Mouse (Mus musculus) intestine, embryonic 16.5 days (tissue): ENCODE measurements at regions not wholly inside any gene's neighbourhood (a gene's known extent, or its start where the extent isn't known, plus 50 kb on each side); places are given as distances from the start of the nearest gene placed in this dataset.
"Not testable (repeated sequence)": the region's sequence is repeated elsewhere in the genome, so short reads cannot be mapped to it uniquely, and the experiment has no call there.

Experiments
- ATAC-seq: fragments of 200-750 bp; cut with Nextera tagmentation; 2 replicates; pipeline ENCODE4 v1.8.0; 2017; ENCODE audit warnings: moderate TSS enrichment, moderate library complexity
- H3K27ac ChIP-seq: fragments of 300-500 bp; sonication (generic); 2 replicates; pipeline ENCODE4 v1.5.1; 2014; ENCODE audit warnings: mild to moderate bottlenecking, low read length
- H3K27me3 ChIP-seq: fragments of 300-500 bp; sonication (generic); replicated peaks from 2 replicates; pipeline ENCODE4 v1.6.1; 2014; ENCODE audit warnings: low read length, control low read depth, mixed read lengths; ENCODE audit not compliant: control insufficient read depth, insufficient read depth
- H3K36me3 ChIP-seq: fragments of 300-500 bp; sonication (generic); 2 replicates; pipeline ENCODE4 v1.6.1; 2014; ENCODE audit warnings: low read length, control low read depth; ENCODE audit not compliant: control insufficient read depth, insufficient read depth
- H3K4me1 ChIP-seq: fragments of 300-500 bp; sonication (generic); 2 replicates; pipeline ENCODE4 v1.6.1; 2014; ENCODE audit warnings: low read length, control low read depth, mixed read lengths; ENCODE audit not compliant: control insufficient read depth, insufficient read depth
- H3K4me2 ChIP-seq: fragments of 300-500 bp; sonication (generic); 2 replicates; pipeline ENCODE4 v1.6.1; 2014; ENCODE audit warnings: low read depth, low read length, control low read depth
- H3K4me3 ChIP-seq: fragments of 300-500 bp; sonication (generic); 2 replicates; pipeline ENCODE4 v1.5.1; 2014; ENCODE audit warnings: mild to moderate bottlenecking, low read length
- H3K9ac ChIP-seq: fragments of 300-500 bp; sonication (generic); 2 replicates; pipeline ENCODE4 v1.6.1; 2014; ENCODE audit warnings: low read depth, low read length
- H3K9me3 ChIP-seq: fragments of 300-500 bp; sonication (generic); 2 replicates; pipeline ENCODE4 v1.6.1; 2016; ENCODE audit warnings: low read length, control low read depth; ENCODE audit not compliant: control insufficient read depth
- WGBS: fragments of 180-500 bp; shearing (Covaris S2); extraction: QIAGEN DNeasy Blood & Tissue Kit; methylation state at CpG from one replicate; pipeline ENCODE4 v1.1.7; 2014; 5-methylcytosine and 5-hydroxymethylcytosine counted together

- Histone ChIP-seq H3K4me3 (no peak overlapping the region), H3K9ac (no peak overlapping the region), H3K4me1 (no peaks in the 10 kb centered on the region), H3K9me3 (no peaks in the 10 kb centered on the region), H3K36me3 (no peaks in the 10 kb centered on the region), H3K27me3 (no peaks in the 10 kb centered on the region), H3K4me2 (no peak overlapping the region), H3K27ac (no peak overlapping the region)
- ATAC-seq, result no peak
- 68% methylated on average over 16 of the region's 16 CpGs for WGBS
Observed at GRCm38 (mm10) chr17:63718972-63719715, 143.7 kb upstream of the Fer start.

- Histone ChIP-seq H3K9ac (no peak overlapping the region), H3K36me3 (no peaks in the 10 kb centered on the region), H3K4me3 (no peak overlapping the region), H3K27ac (no peak overlapping the region), H3K27me3 (no peaks in the 10 kb centered on the region), H3K4me2 (no peak overlapping the region), H3K4me1 (no peaks in the 10 kb centered on the region), H3K9me3 (no peaks in the 10 kb centered on the region)
- ATAC-seq, result no peak
- 71% methylated on average over 4 of the region's 4 CpGs for WGBS
Observed at GRCm38 (mm10) chr17:63719771-63720170, 143.1 kb upstream of the Fer start.

GRCm38 (mm10) chr17:63720883-63721282 is 142.0 kb upstream of the Fer start:
- 33% methylated on average over 4 of the region's 4 CpGs for WGBS
- no peaks in the 10 kb centered on the region for H3K27me3 ChIP-seq
- no peak overlapping the region for H3K4me3 ChIP-seq
- H3K9me3 ChIP-seq, result no peaks in the 10 kb centered on the region
- H3K9ac ChIP-seq, result no peak overlapping the region
- ATAC-seq, result no peak
- H3K4me2 ChIP-seq, result no peak overlapping the region
- no peaks in the 10 kb centered on the region for H3K36me3 ChIP-seq
- no peak overlapping the region for H3K27ac ChIP-seq
- no peaks in the 10 kb centered on the region for H3K4me1 ChIP-seq

- Histone ChIP-seq H3K27me3 (no peaks in the 10 kb centered on the region), H3K4me2 (no peak overlapping the region), H3K27ac (no peak overlapping the region), H3K9ac (no peak overlapping the region), H3K4me3 (no peak overlapping the region), H3K4me1 (no peaks in the 10 kb centered on the region), H3K36me3 (no peaks in the 10 kb centered on the region), H3K9me3 (no peaks in the 10 kb centered on the region)
- ATAC-seq, result no peak
- WGBS, result 73% methylated on average over 12 of the region's 12 CpGs
Observed at GRCm38 (mm10) chr17:63722434-63723004, 140.3 kb upstream of the Fer start.

GRCm38 (mm10) chr17:63738206-63738605 is 124.7 kb upstream of the Fer start:
- Histone ChIP-seq H3K36me3 (no peaks in the 10 kb centered on the region), H3K4me2 (no peak overlapping the region), H3K27me3 (no peaks in the 10 kb centered on the region), H3K9me3 (0 out of 2 replicates have a peak, but pooled peaks cover 4% of the 10 kb centered on the region), H3K4me3 (no peak overlapping the region), H3K9ac (no peak overlapping the region), H3K4me1 (no peaks in the 10 kb centered on the region), H3K27ac (no peak overlapping the region)
- no peak for ATAC-seq
- WGBS, result 95% methylated on average over 1 of the region's 1 CpGs

- no peak for ATAC-seq
- no peak overlapping the region for H3K27ac ChIP-seq
- 75% methylated on average over 2 of the region's 2 CpGs for WGBS
Observed at GRCm38 (mm10) chr17:63739710-63740109, 123.2 kb upstream of the Fer start.

GRCm38 (mm10) chr17:63749257-63749656 is 113.6 kb upstream of the Fer start:
- not testable (repeated sequence) for H3K27ac ChIP-seq, H3K9me3 ChIP-seq, H3K4me2 ChIP-seq, H3K9ac ChIP-seq, H3K36me3 ChIP-seq, H3K27me3 ChIP-seq, H3K4me3 ChIP-seq, H3K4me1 ChIP-seq, ATAC-seq
- WGBS, result 95% methylated on average over 5 of the region's 10 CpGs

More at GRCm38 (mm10) chr17:63739710-63740109, 123.2 kb upstream of the Fer start:
- Histone ChIP-seq H3K36me3 (no peaks in the 10 kb centered on the region), H3K4me2 (no peak overlapping the region), H3K4me1 (no peaks in the 10 kb centered on the region), H3K9me3 (0 out of 2 replicates have a peak, but pooled peaks cover 4% of the 10 kb centered on the region), H3K27me3 (no peaks in the 10 kb centered on the region), H3K9ac (no peak overlapping the region), H3K4me3 (no peak overlapping the region)

GRCm38 (mm10) chr17:63754399-63754798 is 108.5 kb upstream of the Fer start:
- Histone ChIP-seq H3K4me3 (no peak overlapping the region), H3K4me1 (no peaks in the 10 kb centered on the region), H3K4me2 (no peak overlapping the region), H3K27me3 (no peaks in the 10 kb centered on the region), H3K36me3 (no peaks in the 10 kb centered on the region), H3K9me3 (no peaks in the 10 kb centered on the region), H3K27ac (no peak overlapping the region), H3K9ac (no peak overlapping the region)
- WGBS, result 77% methylated on average over 2 of the region's 2 CpGs
- ATAC-seq, result no peak

- Histone ChIP-seq H3K36me3 (no peaks in the 10 kb centered on the region), H3K4me1 (no peaks in the 10 kb centered on the region), H3K27me3 (no peaks in the 10 kb centered on the region), H3K27ac (no peak overlapping the region), H3K4me2 (no peak overlapping the region), H3K9ac (no peak overlapping the region), H3K9me3 (no peaks in the 10 kb centered on the region), H3K4me3 (no peak overlapping the region)
- no peak for ATAC-seq
- WGBS, result 76% methylated on average over 13 of the region's 13 CpGs
Observed at GRCm38 (mm10) chr17:63757896-63758695, 104.8 kb upstream of the Fer start.
